Comparison of ENCODE assay signal across 13 mouse cellular contexts in the genomic region with DNA sequence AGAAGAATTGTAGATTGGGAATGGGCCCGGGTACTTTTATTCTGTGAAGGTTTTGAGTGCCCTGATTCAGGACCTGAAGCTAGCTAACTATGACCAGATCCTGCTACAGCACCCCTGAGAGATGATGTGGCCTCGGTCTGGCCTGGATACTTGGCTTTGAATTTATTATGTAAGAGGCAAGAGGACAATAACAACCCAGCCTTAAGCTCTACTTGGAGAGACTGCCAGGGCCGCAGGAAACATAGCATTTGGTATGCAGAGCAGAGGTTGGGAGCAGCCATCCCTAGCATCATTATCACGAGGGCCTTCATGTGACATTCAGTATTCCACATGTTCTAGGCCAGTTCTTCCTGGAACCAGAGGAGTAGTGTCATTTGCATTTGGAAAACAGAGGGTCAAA.
DNase-seq lines count a peak whose midpoint lies in the region; ATAC-seq and TF ChIP-seq lines count a peak whose summit lies in the region.
"Had no signal": no experiment of that assay in that cellular context is flagged by ENCODE, and none has a peak within 500 bp of the region (broad histone marks: within the 10 kb centered on the region; RNA-seq: fewer than 3 reads in every experiment).

No protein-coding gene starts in this region.

- no peaks in the 10 kb centered on the region for H3K27me3 ChIP-seq in kidney, embryonic 16.5 days (ENCODE audit: insufficient read depth, low read length)
- no peaks in the 10 kb centered on the region for H3K27me3 ChIP-seq in cerebellum, adult 2 months (ENCODE audit: control insufficient read depth, insufficient read depth, low read length)
- no peaks in the 10 kb centered on the region for H3K27me3 ChIP-seq in intestine, embryonic 15.5 days (replicated peaks)
- H3K27me3 ChIP-seq in midbrain, embryonic 14.5 days (ENCODE audit: control insufficient read depth, insufficient read depth, low read length), result no peaks in the 10 kb centered on the region
- H3K27me3 ChIP-seq in liver, embryonic 12.5 days (replicated peaks), result no peaks in the 10 kb centered on the region

- TF ChIP-seq CTCF in cerebellum, adult 2 months (IDR thresholded peaks at IDR 0.05; ENCODE audit: borderline replicate concordance, insufficient read depth, low read depth, low read length), result no peak

- TF ChIP-seq POLR2A in cerebellum, adult 2 months (IDR thresholded peaks at IDR 0.05; ENCODE audit: borderline replicate concordance, insufficient read depth, low read length), result no peak

- no peaks in the 10 kb centered on the region for H3K36me3 ChIP-seq in kidney, embryonic 16.5 days (ENCODE audit: insufficient read depth, low read length)
- no peaks in the 10 kb centered on the region for H3K36me3 ChIP-seq in intestine, embryonic 15.5 days
- H3K36me3 ChIP-seq in midbrain, embryonic 14.5 days (ENCODE audit: control insufficient read depth, insufficient read depth, low read length), result no peaks in the 10 kb centered on the region
- H3K36me3 ChIP-seq in liver, embryonic 12.5 days, result no peaks in the 10 kb centered on the region
- H3K36me3 ChIP-seq: hindbrain, embryonic 10.5 days; midbrain, embryonic 10.5 days had no signal

- no peak overlapping the region; the same call in 1 of the 2 replicates for H3K27ac ChIP-seq in kidney, embryonic 16.5 days (ENCODE audit: low read length)
- H3K27ac ChIP-seq in cerebellum, adult 2 months (ENCODE audit: insufficient read depth, low read length), result peak overlapping the region; percentile 50
- no peak overlapping the region for H3K27ac ChIP-seq in intestine, embryonic 15.5 days
- H3K27ac ChIP-seq in midbrain, embryonic 14.5 days (replicated peaks; ENCODE audit: low read depth, low read length), result no peak overlapping the region
- H3K27ac ChIP-seq in liver, embryonic 12.5 days, result no peak overlapping the region
- H3K27ac ChIP-seq: hindbrain, embryonic 10.5 days; midbrain, embryonic 10.5 days had no signal

- 81% methylated on average over 4 of the region's 4 CpGs for WGBS in kidney, embryonic 16.5 days
- WGBS in cerebellum, adult 2 months, result 36% methylated on average over 4 of the region's 4 CpGs
- WGBS in intestine, embryonic 15.5 days, result 88% methylated on average over 4 of the region's 4 CpGs
- 78% methylated on average over 4 of the region's 4 CpGs for WGBS in midbrain, embryonic 14.5 days
- WGBS in liver, embryonic 12.5 days (ENCODE audit: insufficient replicate concordance), result 58% methylated on average over 4 of the region's 4 CpGs

- no peak overlapping the region for H3K9ac ChIP-seq in kidney, embryonic 16.5 days (replicated peaks; ENCODE audit: low read length)
- no peak overlapping the region for H3K9ac ChIP-seq in intestine, embryonic 15.5 days
- H3K9ac ChIP-seq in midbrain, embryonic 14.5 days (replicated peaks; ENCODE audit: low read length), result no peak overlapping the region
- H3K9ac ChIP-seq in liver, embryonic 12.5 days, result no peak overlapping the region
- H3K9ac ChIP-seq: liver, postnatal 0 days had no signal

- H3K4me2 ChIP-seq in kidney, embryonic 16.5 days (replicated peaks; ENCODE audit: low read depth, low read length), result no peak overlapping the region
- H3K4me2 ChIP-seq in intestine, embryonic 15.5 days (replicated peaks), result no peak overlapping the region
- no peak overlapping the region for H3K4me2 ChIP-seq in midbrain, embryonic 14.5 days (ENCODE audit: low read length)
- H3K4me2 ChIP-seq in liver, embryonic 12.5 days, result no peak overlapping the region

- H3K4me3 ChIP-seq in kidney, embryonic 16.5 days (ENCODE audit: low read length), result no peak overlapping the region
- H3K4me3 ChIP-seq in cerebellum, adult 2 months (replicated peaks; ENCODE audit: insufficient read depth, low read depth, low read length), result no peak overlapping the region
- H3K4me3 ChIP-seq in intestine, embryonic 15.5 days (replicated peaks), result no peak overlapping the region
- H3K4me3 ChIP-seq in midbrain, embryonic 14.5 days (replicated peaks; ENCODE audit: low read depth, low read length), result no peak overlapping the region
- no peak overlapping the region for H3K4me3 ChIP-seq in liver, embryonic 12.5 days
- H3K4me3 ChIP-seq: hindbrain, embryonic 10.5 days; midbrain, embryonic 10.5 days had no signal

- DNase-seq in kidney, adult 18-20 months, result peak; percentile 48
- DNase-seq in cerebellum, adult 2 months, result peak; percentile 33 to 45
- DNase-seq in gastrocnemius, postnatal 25 days, result peak; percentile 75
- peak; percentile 48 for DNase-seq in heart, postnatal 25 days (ENCODE audit: low spot score)
- DNase-seq in midbrain, embryonic 14.5 days, result no peak
- DNase-seq: liver, postnatal 0 days; thymus, postnatal 4 days had no signal

- no peak for ATAC-seq in kidney, embryonic 16.5 days (ENCODE audit: low FRiP score, low TSS enrichment)
- ATAC-seq in intestine, embryonic 15.5 days, result no peak
- no peak for ATAC-seq in midbrain, embryonic 14.5 days (ENCODE audit: low FRiP score, low TSS enrichment)
- ATAC-seq in liver, embryonic 12.5 days, result no peak
- ATAC-seq: activated CD4-positive, CD25-positive, alpha-beta regulatory T cell, adult 4 months; liver, postnatal 0 days had no signal

- H3K4me1 ChIP-seq in kidney, embryonic 16.5 days (ENCODE audit: insufficient read depth, low read length), result no peaks in the 10 kb centered on the region
- peaks cover 23% of the 10 kb centered on the region for H3K4me1 ChIP-seq in cerebellum, adult 2 months (ENCODE audit: control insufficient read depth, insufficient read depth, low read length)
- no peaks in the 10 kb centered on the region for H3K4me1 ChIP-seq in intestine, embryonic 15.5 days (replicated peaks)
- no peaks in the 10 kb centered on the region for H3K4me1 ChIP-seq in midbrain, embryonic 14.5 days (ENCODE audit: control insufficient read depth, insufficient read depth, low read length)
- H3K4me1 ChIP-seq in liver, embryonic 12.5 days, result no peaks in the 10 kb centered on the region
- H3K4me1 ChIP-seq: midbrain, embryonic 10.5 days had no signal

- H3K9me3 ChIP-seq in kidney, embryonic 16.5 days (ENCODE audit: low read length), result no peaks in the 10 kb centered on the region
- H3K9me3 ChIP-seq in intestine, embryonic 15.5 days, result no peaks in the 10 kb centered on the region
- H3K9me3 ChIP-seq in midbrain, embryonic 14.5 days (ENCODE audit: control insufficient read depth, low read length), result no peaks in the 10 kb centered on the region
- no peaks in the 10 kb centered on the region for H3K9me3 ChIP-seq in liver, embryonic 12.5 days (replicated peaks)
- H3K9me3 ChIP-seq: hindbrain, embryonic 10.5 days; midbrain, embryonic 10.5 days had no signal

- intact Hi-C loops in heart, postnatal 25 days (cut with DNase I), result loop anchor here (5.0 kb wide), 1 partner anchor 100 kb away; no protein-coding TSS in a partner anchor
